Mouse (Mus musculus): ENCODE measurements around the gene Zbtb4.

DNA sequence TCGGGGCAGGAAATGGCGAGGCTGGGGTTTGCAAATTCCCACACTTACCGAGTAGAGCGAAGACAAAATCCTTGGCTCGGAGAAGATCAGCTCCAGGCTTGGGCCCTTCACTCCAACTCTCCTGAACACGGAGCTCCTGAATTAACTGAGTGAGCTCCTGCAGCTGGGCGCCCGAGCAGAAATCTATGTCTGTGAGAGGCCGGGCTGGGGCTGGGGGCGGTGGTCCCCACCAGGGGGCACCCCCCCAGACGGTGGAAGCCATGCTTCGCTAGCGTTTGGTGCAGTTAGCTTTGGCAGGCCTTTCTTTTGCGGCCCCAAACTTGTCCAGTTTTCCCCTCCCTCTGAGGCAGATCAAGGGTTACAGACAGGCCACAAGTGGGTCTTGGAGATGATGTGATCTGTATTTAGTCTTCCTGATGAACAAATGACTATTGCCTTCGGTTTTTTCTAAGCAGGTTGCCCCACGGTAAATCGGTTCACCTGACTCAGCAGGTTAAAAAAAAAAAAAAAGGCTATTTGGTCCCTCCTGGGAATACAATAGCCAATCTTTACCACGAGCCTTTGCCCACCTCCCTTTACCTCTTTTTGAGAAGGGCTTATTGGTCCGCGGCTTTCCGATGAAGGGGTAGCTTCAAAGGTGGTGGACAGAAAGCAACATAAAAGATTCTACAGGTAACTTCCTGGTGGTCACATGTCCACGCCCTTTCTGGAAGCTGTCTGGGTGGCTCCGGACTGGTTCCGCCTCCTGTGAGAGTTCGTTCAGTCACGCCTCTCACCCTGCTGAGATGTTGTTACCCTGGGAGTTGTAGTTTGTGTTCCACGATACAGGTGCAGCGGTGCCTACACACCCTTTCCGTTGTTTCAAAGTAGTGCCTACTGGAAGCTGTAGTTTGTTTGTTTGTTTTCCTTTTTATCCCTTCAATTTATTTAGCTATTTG lies 39.5 kb downstream of the Zbtb4 start, which contains the start of gene Tmem102:
- TF ChIP-seq CTCF (IDR thresholded peaks at IDR 0.05; ENCODE audit: control insufficient read depth, insufficient read depth, low read length), result no peak
- no peak for TF ChIP-seq POLR2A (IDR thresholded peaks at IDR 0.05; ENCODE audit: borderline replicate concordance, control insufficient read depth, low read depth, low read length)

Measured in bone marrow, adult 2 months (tissue).